Mouse (Mus musculus): Measurements from ENCODE around the gene 4922502D21Rik. TPM values are rescaled to one million over a fixed set of nuclear protein-coding genes. Genes with fewer than 3 reads are reported as not detected.

The 4922502D21Rik gene
- polyA plus RNA-seq (2012; ENCODE audit: low replicate concordance), result not detected in 2 replicates

DNA sequence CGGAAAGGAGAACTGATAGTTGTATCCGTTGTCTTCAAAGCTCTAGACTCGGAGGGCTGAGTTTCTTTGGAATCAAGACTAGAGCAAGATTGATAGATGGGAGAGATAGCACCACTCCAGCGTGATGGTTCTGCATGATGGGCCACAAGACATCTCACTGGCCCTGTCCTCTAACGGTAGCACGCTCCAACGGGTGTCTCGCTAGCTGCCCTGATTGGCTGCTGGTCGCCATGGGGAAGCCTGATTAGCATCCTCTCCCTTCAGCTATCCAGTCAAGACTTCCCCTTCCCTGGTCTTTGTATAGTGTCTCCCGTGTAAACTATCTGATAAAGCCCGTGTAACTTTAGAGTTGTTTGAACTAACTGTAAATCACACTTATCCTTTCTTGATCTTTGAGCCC, at the start of gene 4922502D21Rik:
4922502D21Rik (minus strand) TSS at position 187 of the 400 bp plus-strand sequence.

DNA sequence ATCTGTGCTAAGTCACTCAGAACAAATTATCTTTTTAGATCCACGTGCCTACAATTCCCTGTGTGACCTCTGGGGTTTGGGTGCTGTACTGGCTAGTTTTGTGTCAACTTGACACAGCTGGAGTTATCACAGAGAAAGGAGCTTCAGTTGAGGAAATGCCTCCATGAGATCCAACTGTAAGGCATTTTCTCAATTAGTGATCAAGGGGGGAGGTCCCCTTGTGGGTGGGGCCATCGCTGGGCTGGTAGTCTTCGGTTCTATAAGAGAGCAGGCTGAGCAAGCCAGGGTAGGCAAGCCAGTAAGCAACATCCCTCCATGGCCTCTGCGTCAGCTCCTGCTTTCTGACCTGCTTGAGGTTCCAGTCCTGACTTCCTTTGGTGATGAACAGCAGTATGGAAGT, 10.8 kb upstream of the 4922502D21Rik start, which contains the start of gene Clec12a:
Clec12a (plus strand) TSS at position 301 of the 400 bp plus-strand sequence.

DNA sequence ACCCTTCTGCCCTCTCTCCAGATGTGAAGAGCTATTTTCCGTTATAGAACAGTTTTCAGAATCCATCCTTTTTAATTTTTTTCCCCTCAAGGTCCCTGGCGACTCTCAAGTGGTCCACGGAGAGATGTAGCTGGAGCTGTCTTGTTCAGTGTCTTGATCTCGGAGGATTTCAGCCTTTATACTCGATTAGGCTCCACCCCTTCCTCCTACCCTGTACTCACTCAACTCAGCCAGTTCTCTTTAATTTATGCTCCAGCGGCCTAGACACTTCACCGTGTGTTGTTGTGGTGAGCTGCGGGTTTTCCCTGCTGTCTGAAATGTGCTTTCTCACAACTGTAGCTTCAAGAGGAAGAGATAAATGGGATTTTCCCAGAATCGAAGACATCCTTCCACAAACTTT, 56.4 kb downstream of the 4922502D21Rik start, which contains the start of gene Cd69:
Cd69 (minus strand) TSS at position 217 of the 400 bp plus-strand sequence.

Other genes starting within 250 kb of the 4922502D21Rik start
- gene Clec2e, start 230.9 kb downstream of the 4922502D21Rik start, polyA plus RNA-seq (2012; ENCODE audit: low replicate concordance), result not detected in 2 replicates
- gene Clec2d, start 151.2 kb downstream of the 4922502D21Rik start, polyA plus RNA-seq (2012; ENCODE audit: low replicate concordance), result 28.1 and 28.2 TPM in 2 replicates
- gene Cd69, start 56.4 kb downstream of the 4922502D21Rik start, polyA plus RNA-seq (2012; ENCODE audit: low replicate concordance), result 0.56 and 2.8 TPM in 2 replicates
- 2.9 and 6.0 TPM in 2 replicates for gene Clec12a, start 10.9 kb upstream of the 4922502D21Rik start, polyA plus RNA-seq (2012; ENCODE audit: low replicate concordance)
- not detected in 2 replicates for gene Clec12b, start 54.1 kb upstream of the 4922502D21Rik start, polyA plus RNA-seq (2012; ENCODE audit: low replicate concordance)
- gene Clec1b, start 65.5 kb upstream of the 4922502D21Rik start, polyA plus RNA-seq (2012; ENCODE audit: low replicate concordance), result 0.21 TPM in 1 of 2 replicates, not detected in the other
- gene Clec9a, start 77.1 kb upstream of the 4922502D21Rik start, polyA plus RNA-seq (2012; ENCODE audit: low replicate concordance), result 0.98 and 1.6 TPM in 2 replicates
- 0.07 TPM in 1 of 2 replicates, not detected in the other for gene Clec1a, start 120.2 kb upstream of the 4922502D21Rik start, polyA plus RNA-seq (2012; ENCODE audit: low replicate concordance)
- gene Olr1, start 175.4 kb upstream of the 4922502D21Rik start, polyA plus RNA-seq (2012; ENCODE audit: low replicate concordance), result 0.15 and 0.17 TPM in 2 replicates
- not detected in 2 replicates for gene Tmem52b, start 180.8 kb upstream of the 4922502D21Rik start, polyA plus RNA-seq (2012; ENCODE audit: low replicate concordance)
- gene Gabarapl1, start 201.4 kb upstream of the 4922502D21Rik start, polyA plus RNA-seq (2012; ENCODE audit: low replicate concordance), result 12.9 and 13.7 TPM in 2 replicates
- 0.93 and 1.4 TPM in 2 replicates for gene Klre1, start 246.1 kb upstream of the 4922502D21Rik start, polyA plus RNA-seq (2012; ENCODE audit: low replicate concordance)